Mouse (Mus musculus) lung, postnatal 0 days (tissue): ENCODE measurements at regions not wholly inside any gene's neighbourhood (a gene's known extent, or its start where the extent isn't known, plus 50 kb on each side); places are given as distances from the start of the nearest gene placed in this dataset.

Experiments
- ATAC-seq: fragments of 200-750 bp; cut with Nextera tagmentation; 2 replicates; pipeline ENCODE4 v1.8.0; 2017; ENCODE audit warnings: moderate library complexity
- DNase-seq: peaks from one replicate; pipeline ENCODE4 v3.0.0-alpha.2; 2016; ENCODE audit warnings: low spot score
- H3K27ac ChIP-seq: fragments of 300-500 bp; sonication (generic); 2 replicates; pipeline ENCODE4 v1.5.1; 2014; ENCODE audit warnings: antibody characterized with exemption, mild to moderate bottlenecking, low read length, mixed read lengths
- H3K27me3 ChIP-seq: fragments of 300-500 bp; sonication (generic); replicated peaks from 2 replicates; pipeline ENCODE4 v1.6.1; 2014; ENCODE audit warnings: low read length, mixed read lengths; ENCODE audit not compliant: insufficient read depth
- H3K36me3 ChIP-seq: fragments of 300-500 bp; sonication (generic); 2 replicates; pipeline ENCODE4 v1.6.1; 2014; ENCODE audit warnings: low read length, mixed read lengths; ENCODE audit not compliant: insufficient read depth
- H3K4me1 ChIP-seq: fragments of 300-500 bp; sonication (generic); 2 replicates; pipeline ENCODE4 v1.6.1; 2014; ENCODE audit warnings: antibody characterized with exemption, low read depth, low read length, mixed read lengths; ENCODE audit not compliant: insufficient read depth
- H3K4me2 ChIP-seq: fragments of 300-500 bp; sonication (generic); replicated peaks from 2 replicates; pipeline ENCODE4 v1.6.1; 2014; ENCODE audit warnings: low read depth, mild to moderate bottlenecking, low read length, moderate library complexity, mixed read lengths
- H3K4me3 ChIP-seq: fragments of 300-500 bp; sonication (generic); 2 replicates; pipeline ENCODE4 v1.5.1; 2014; ENCODE audit warnings: low read depth, low read length
- H3K9ac ChIP-seq: fragments of 300-500 bp; sonication (generic); replicated peaks from 2 replicates; pipeline ENCODE4 v1.6.1; 2014; ENCODE audit warnings: low read depth, mild to moderate bottlenecking
- H3K9me3 ChIP-seq: fragments of 300-500 bp; sonication (generic); 2 replicates; pipeline ENCODE4 v1.6.1; 2016; ENCODE audit warnings: low read length, mixed read lengths
- CTCF ChIP-seq: IDR thresholded peaks from 2 replicates; pipeline ENCODE4 v1.5.1; 2016; ENCODE audit warnings: antibody characterized with exemption, mild to moderate bottlenecking
- EP300 ChIP-seq: IDR thresholded peaks from 2 replicates; pipeline ENCODE4 v1.6.1; 2016; ENCODE audit warnings: antibody characterized with exemption, mild to moderate bottlenecking, control low read depth
- WGBS: fragments of 180-500 bp; shearing (Covaris S2); extraction: QIAGEN DNeasy Blood & Tissue Kit; methylation state at CpG from one replicate; pipeline ENCODE4 v1.1.7; 2014; 5-methylcytosine and 5-hydroxymethylcytosine counted together

- Histone ChIP-seq H3K4me2 (no peak overlapping the region), H3K36me3 (no peaks in the 10 kb centered on the region), H3K9ac (no peak overlapping the region), H3K4me1 (0 out of 2 replicates have a peak, but pooled peaks cover 5% of the 10 kb centered on the region), H3K27me3 (no peaks in the 10 kb centered on the region), H3K9me3 (no peaks in the 10 kb centered on the region), H3K27ac (no peak overlapping the region), H3K4me3 (no peak overlapping the region)
- TF ChIP-seq EP300 (no peak), CTCF (peak; percentile 15; the same call in 1 of the 2 replicates)
- WGBS = 65% methylated on average over 8 of the region's 8 CpGs
- no peak for ATAC-seq
- peak; percentile 76 for DNase-seq
Measured at GRCm38 (mm10) chr8:115823673-115824477, 116.3 kb upstream of the Maf start.

DNA sequence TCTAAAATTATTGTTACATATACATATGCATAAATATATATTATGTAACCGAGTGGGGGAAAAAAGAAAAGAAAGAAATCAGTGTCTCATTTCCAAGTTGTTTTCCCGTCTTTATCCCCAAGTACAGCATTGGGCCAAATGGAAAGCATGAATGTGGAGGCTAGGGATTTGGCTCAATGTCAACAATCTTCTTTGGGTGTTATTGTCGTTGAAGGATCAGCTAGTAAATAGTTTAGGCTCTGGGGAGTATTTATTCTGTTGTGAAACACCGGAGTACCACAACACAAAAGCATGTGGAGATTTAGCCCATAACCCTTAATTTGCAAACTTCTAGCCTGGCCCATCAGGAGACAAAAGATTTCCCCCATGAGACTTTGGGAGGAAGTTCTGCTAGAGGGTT, 105.8 kb upstream of the Maf start:
- ATAC-seq (peak; percentile 33), DNase-seq (peak; percentile 71)
- Histone ChIP-seq H3K27me3 (no peaks in the 10 kb centered on the region), H3K4me1 (no peaks in the 10 kb centered on the region), H3K36me3 (no peaks in the 10 kb centered on the region), H3K9me3 (no peaks in the 10 kb centered on the region), H3K4me2 (no peak overlapping the region), H3K4me3 (no peak overlapping the region), H3K27ac (no peak overlapping the region), H3K9ac (no peak overlapping the region)
- WGBS = 52% methylated on average over 4 of the region's 4 CpGs
- TF ChIP-seq EP300 (no peak), CTCF (no peak)

GRCm38 (mm10) chr8:115806579-115806978, 99.0 kb upstream of the Maf start:
- ATAC-seq (peak; percentile 90), DNase-seq (peak; percentile 72)
- H3K9me3 ChIP-seq = no peaks in the 10 kb centered on the region
- H3K27me3 ChIP-seq = no peaks in the 10 kb centered on the region
- peak overlapping the region; percentile 62; the same call in 1 of the 2 replicates for H3K27ac ChIP-seq
- no peak overlapping the region for H3K9ac ChIP-seq
- H3K36me3 ChIP-seq = no peaks in the 10 kb centered on the region
- TF ChIP-seq EP300 (no peak), CTCF (no peak)
- H3K4me1 ChIP-seq = no peaks in the 10 kb centered on the region
- no peak overlapping the region for H3K4me3 ChIP-seq
- no peak overlapping the region for H3K4me2 ChIP-seq
- WGBS = 26% methylated on average over 9 of the region's 9 CpGs

- TF ChIP-seq CTCF (no peak), EP300 (peak; percentile 51; the same call in 1 of the 2 replicates)
- ATAC-seq (peak; percentile 87), DNase-seq (peak; percentile 65)
- Histone ChIP-seq H3K36me3 (no peaks in the 10 kb centered on the region), H3K4me1 (no peaks in the 10 kb centered on the region), H3K27ac (peak overlapping the region; percentile 62; the same call in 1 of the 2 replicates), H3K27me3 (no peaks in the 10 kb centered on the region), H3K9ac (no peak overlapping the region), H3K4me3 (no peak overlapping the region), H3K9me3 (no peaks in the 10 kb centered on the region), H3K4me2 (no peak overlapping the region)
- 34% methylated on average over 6 of the region's 6 CpGs for WGBS
Measured at GRCm38 (mm10) chr8:115806139-115806538, 98.5 kb upstream of the Maf start.

DNA sequence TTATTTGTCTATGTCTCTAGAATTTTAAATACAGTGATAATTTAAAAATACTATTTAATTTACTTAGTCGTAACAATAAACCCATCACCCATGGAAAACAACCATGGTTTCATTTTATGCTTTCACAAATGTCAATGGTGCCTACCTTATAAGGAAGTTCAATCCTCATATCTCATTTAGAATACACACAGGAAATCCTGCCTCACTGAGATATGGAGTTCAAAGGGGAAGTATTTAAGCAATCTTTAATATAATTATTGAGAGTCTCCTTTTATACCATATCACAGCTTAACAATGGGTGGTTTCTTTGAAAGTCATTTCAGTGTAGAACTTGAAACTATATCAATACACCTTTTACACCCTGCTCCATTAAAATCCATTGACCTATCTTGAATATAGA, 86.0 kb upstream of the Maf start:
- Histone ChIP-seq H3K36me3 (no peaks in the 10 kb centered on the region), H3K4me3 (no peak overlapping the region), H3K4me1 (no peaks in the 10 kb centered on the region), H3K27ac (no peak overlapping the region), H3K9ac (no peak overlapping the region), H3K27me3 (no peaks in the 10 kb centered on the region), H3K9me3 (no peaks in the 10 kb centered on the region), H3K4me2 (no peak overlapping the region)
- WGBS = 54% methylated on average over 1 of the region's 1 CpGs
- TF ChIP-seq EP300 = no peak
- no peak for TF ChIP-seq CTCF
- ATAC-seq = no peak
- DNase-seq = no peak

DNA sequence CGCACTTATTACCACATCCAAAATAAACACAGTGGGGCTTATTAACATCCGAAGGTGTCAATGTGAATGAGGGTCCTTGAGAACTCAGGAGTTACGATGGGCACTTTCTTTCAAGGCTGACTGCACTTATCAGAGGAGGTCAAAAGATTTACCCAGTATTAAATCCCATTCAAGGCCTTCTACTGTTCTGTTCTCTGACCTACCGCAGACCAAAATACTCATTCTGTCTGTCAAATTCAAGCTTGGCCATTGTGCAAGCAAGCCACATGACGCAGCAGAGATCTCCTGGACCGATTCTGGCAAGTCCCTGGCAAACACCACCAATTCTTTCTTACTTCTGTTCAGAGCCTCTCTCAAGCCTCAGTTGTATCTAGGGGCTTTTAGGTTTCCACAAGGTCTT, 80.8 kb upstream of the Maf start:
- Histone ChIP-seq H3K4me3 (no peak overlapping the region), H3K36me3 (no peaks in the 10 kb centered on the region), H3K9ac (no peak overlapping the region), H3K27me3 (no peaks in the 10 kb centered on the region), H3K4me2 (no peak overlapping the region), H3K27ac (no peak overlapping the region), H3K9me3 (no peaks in the 10 kb centered on the region), H3K4me1 (no peaks in the 10 kb centered on the region)
- ATAC-seq = no peak
- no peak for DNase-seq
- WGBS = 50% methylated on average over 6 of the region's 6 CpGs
- TF ChIP-seq CTCF (no peak), EP300 (no peak)
